Mouse (Mus musculus): ENCODE data around the gene Adcy1.

DNA sequence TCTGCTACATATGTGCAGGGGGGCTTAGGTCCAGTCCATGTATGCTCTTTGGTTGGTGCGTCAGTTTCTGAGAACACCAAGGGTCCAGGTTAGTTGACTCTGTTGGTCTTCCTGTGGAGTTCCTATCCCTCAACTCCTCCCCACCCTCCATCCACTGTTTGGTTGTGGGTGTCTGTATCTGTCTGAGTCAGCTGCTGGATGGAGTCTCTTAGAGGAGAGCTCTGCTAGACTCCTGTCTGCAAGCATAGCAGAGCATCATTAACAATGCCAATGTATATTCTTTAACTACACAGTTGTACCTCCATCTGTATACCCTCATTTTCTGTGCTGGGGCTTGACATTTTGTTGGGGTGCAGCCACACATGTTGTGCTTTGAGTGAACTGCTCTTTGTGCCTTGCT is 18.6 kb downstream of the Adcy1 start:
- TF ChIP-seq CTCF (conservative IDR thresholded peaks at IDR 0.05 in 1 of 2, IDR thresholded peaks at IDR 0.05 in 1 of 2; ENCODE audit: low read depth in 2 of 2, low read length in 2 of 2) (no peak), RAD21 (IDR thresholded peaks at IDR 0.05; ENCODE audit: low read depth, low read length) (no peak), CHD2 (IDR thresholded peaks at IDR 0.05; ENCODE audit: low read length) (no peak), POLR2A (IDR thresholded peaks at IDR 0.05; ENCODE audit: low read depth, low read length) (no peak), EP300 (IDR thresholded peaks at IDR 0.05; ENCODE audit: low read length) (no peak), MAX (IDR thresholded peaks at IDR 0.05; ENCODE audit: low read length) (no peak), USF1 (IDR thresholded peaks at IDR 0.05; ENCODE audit: low read depth, low read length) (no peak), CHD1 (IDR thresholded peaks at IDR 0.05; ENCODE audit: low read depth, low read length) (no peak), MAZ (IDR thresholded peaks at IDR 0.05; ENCODE audit: low read depth, low read length) (no peak), RCOR1 (conservative IDR thresholded peaks at IDR 0.05; ENCODE audit: low read depth, low read length) (no peak), ELF1 (IDR thresholded peaks at IDR 0.05; ENCODE audit: low read depth, low read length) (no peak)
